Mouse (Mus musculus): ENCODE measurements around the gene Agbl4. TPM values are rescaled to one million over a fixed set of nuclear protein-coding genes. Genes with fewer than 3 reads are reported as not detected.

Gene Agbl4
- polyA plus RNA-seq, 1 experiment from 2014 or later = 0.27 TPM

GRCm38 (mm10) chr4:111467796-111468195 is 1070.3 kb downstream of the Agbl4 start:
- no peaks in the 10 kb centered on the region for H3K27me3 ChIP-seq
- peaks cover 33% of the 10 kb centered on the region for H3K4me1 ChIP-seq
- no peaks in the 10 kb centered on the region for H3K9me3 ChIP-seq
- no peak for ATAC-seq (ENCODE audit: low FRiP score, low read depth)
- no peak overlapping the region for H3K4me3 ChIP-seq
- no peak overlapping the region for H3K9ac ChIP-seq
- H3K27ac ChIP-seq = no peak overlapping the region
- no peaks in the 10 kb centered on the region for H3K36me3 ChIP-seq
- 78% methylated on average over 4 of the region's 4 CpGs for WGBS
- no peak overlapping the region for H3K4me2 ChIP-seq (replicated peaks)

GRCm38 (mm10) chr4:111469847-111470246 is 1072.4 kb downstream of the Agbl4 start:
- WGBS = 60% methylated on average over 2 of the region's 2 CpGs
- no peak overlapping the region for H3K4me3 ChIP-seq
- no peaks in the 10 kb centered on the region for H3K9me3 ChIP-seq
- H3K27ac ChIP-seq = no peak overlapping the region
- H3K27me3 ChIP-seq = no peaks in the 10 kb centered on the region
- H3K36me3 ChIP-seq = no peaks in the 10 kb centered on the region
- ATAC-seq (ENCODE audit: low FRiP score, low read depth) = no peak
- peaks cover 48% of the 10 kb centered on the region for H3K4me1 ChIP-seq
- no peak overlapping the region for H3K9ac ChIP-seq
- H3K4me2 ChIP-seq (replicated peaks) = no peak overlapping the region

- H3K4me3 ChIP-seq = no peak overlapping the region
- H3K9me3 ChIP-seq = no peaks in the 10 kb centered on the region
- no peaks in the 10 kb centered on the region for H3K36me3 ChIP-seq
- peaks cover 52% of the 10 kb centered on the region for H3K4me1 ChIP-seq
- no peaks in the 10 kb centered on the region for H3K27me3 ChIP-seq
- H3K4me2 ChIP-seq (replicated peaks) = no peak overlapping the region
- WGBS = 62% methylated on average over 3 of the region's 3 CpGs
- no peak overlapping the region for H3K9ac ChIP-seq
- H3K27ac ChIP-seq = no peak overlapping the region
- ATAC-seq (ENCODE audit: low FRiP score, low read depth) = no peak
Observed at GRCm38 (mm10) chr4:111471726-111472125, 1074.3 kb downstream of the Agbl4 start.

- H3K9me3 ChIP-seq = no peaks in the 10 kb centered on the region
- H3K9ac ChIP-seq = no peak overlapping the region
- H3K4me2 ChIP-seq (replicated peaks) = no peak overlapping the region
- H3K27me3 ChIP-seq = no peaks in the 10 kb centered on the region
- H3K4me1 ChIP-seq = peaks cover 47% of the 10 kb centered on the region
- no peaks in the 10 kb centered on the region for H3K36me3 ChIP-seq
- H3K27ac ChIP-seq = peak overlapping the region; percentile 28; the same call in 1 of the 2 replicates
- H3K4me3 ChIP-seq = no peak overlapping the region
- ATAC-seq (ENCODE audit: low FRiP score, low read depth) = no peak
- 57% methylated on average over 3 of the region's 3 CpGs for WGBS
Observed at GRCm38 (mm10) chr4:111472511-111472910, 1075.0 kb downstream of the Agbl4 start.

GRCm38 (mm10) chr4:111473014-111473413 is 1075.6 kb downstream of the Agbl4 start:
- H3K27ac ChIP-seq = peak overlapping the region; percentile 28; the same call in 1 of the 2 replicates
- 26% methylated on average over 1 of the region's 1 CpGs for WGBS
- H3K4me2 ChIP-seq (replicated peaks) = no peak overlapping the region
- peak; percentile 75 for ATAC-seq (ENCODE audit: low FRiP score, low read depth)
- no peaks in the 10 kb centered on the region for H3K9me3 ChIP-seq
- no peaks in the 10 kb centered on the region for H3K27me3 ChIP-seq
- no peak overlapping the region for H3K9ac ChIP-seq
- no peak overlapping the region for H3K4me3 ChIP-seq
- peaks cover 43% of the 10 kb centered on the region for H3K4me1 ChIP-seq
- no peaks in the 10 kb centered on the region for H3K36me3 ChIP-seq

- H3K27ac ChIP-seq = no peak overlapping the region
- no peak overlapping the region for H3K4me3 ChIP-seq
- no peaks in the 10 kb centered on the region for H3K27me3 ChIP-seq
- no peaks in the 10 kb centered on the region for H3K9me3 ChIP-seq
- 66% methylated on average over 10 of the region's 10 CpGs for WGBS
- H3K9ac ChIP-seq = no peak overlapping the region
- no peaks in the 10 kb centered on the region for H3K36me3 ChIP-seq
- no peak for ATAC-seq (ENCODE audit: low FRiP score, low read depth)
- peaks cover 30% of the 10 kb centered on the region for H3K4me1 ChIP-seq
- H3K4me2 ChIP-seq (replicated peaks) = no peak overlapping the region
Observed at GRCm38 (mm10) chr4:111475374-111475971, 1078.0 kb downstream of the Agbl4 start.

GRCm38 (mm10) chr4:111477507-111477906 is 1080.0 kb downstream of the Agbl4 start:
- 47% methylated on average over 4 of the region's 4 CpGs for WGBS

GRCm38 (mm10) chr4:111483499-111483898 is 1086.0 kb downstream of the Agbl4 start:
- ATAC-seq (ENCODE audit: low FRiP score, low read depth) = no peak
- H3K4me1 ChIP-seq = peaks cover 13% of the 10 kb centered on the region
- no peak overlapping the region for H3K4me2 ChIP-seq (replicated peaks)
- H3K9me3 ChIP-seq = no peaks in the 10 kb centered on the region
- H3K27me3 ChIP-seq = no peaks in the 10 kb centered on the region
- H3K9ac ChIP-seq = no peak overlapping the region
- H3K36me3 ChIP-seq = no peaks in the 10 kb centered on the region
- WGBS = 92% methylated on average over 5 of the region's 5 CpGs
- no peak overlapping the region for H3K27ac ChIP-seq
- H3K4me3 ChIP-seq = no peak overlapping the region

More at GRCm38 (mm10) chr4:111477507-111477906, 1080.0 kb downstream of the Agbl4 start:
- Histone ChIP-seq H3K4me3 (no peak overlapping the region), H3K27me3 (no peaks in the 10 kb centered on the region), H3K36me3 (no peaks in the 10 kb centered on the region), H3K9ac (no peak overlapping the region), H3K9me3 (no peaks in the 10 kb centered on the region), H3K27ac (no peak overlapping the region), H3K4me2 (replicated peaks) (no peak overlapping the region), H3K4me1 (peaks cover 21% of the 10 kb centered on the region)
- ATAC-seq (ENCODE audit: low FRiP score, low read depth) = no peak

- Histone ChIP-seq H3K9ac (no peak overlapping the region), H3K4me3 (no peak overlapping the region), H3K36me3 (no peaks in the 10 kb centered on the region), H3K27ac (no peak overlapping the region), H3K9me3 (no peaks in the 10 kb centered on the region), H3K27me3 (no peaks in the 10 kb centered on the region), H3K4me1 (peaks cover 13% of the 10 kb centered on the region), H3K4me2 (replicated peaks) (no peak overlapping the region)
- 50% methylated on average over 5 of the region's 5 CpGs for WGBS
- ATAC-seq (ENCODE audit: low FRiP score, low read depth) = peak; percentile 38; the same call in 1 of the 2 replicates
Observed at GRCm38 (mm10) chr4:111485189-111485588, 1087.7 kb downstream of the Agbl4 start.

GRCm38 (mm10) chr4:111486187-111486586 is 1088.7 kb downstream of the Agbl4 start:
- Histone ChIP-seq H3K27me3 (no peaks in the 10 kb centered on the region), H3K4me2 (replicated peaks) (no peak overlapping the region), H3K27ac (no peak overlapping the region), H3K36me3 (no peaks in the 10 kb centered on the region), H3K9ac (no peak overlapping the region), H3K4me1 (peaks cover 13% of the 10 kb centered on the region), H3K4me3 (no peak overlapping the region), H3K9me3 (no peaks in the 10 kb centered on the region)
- WGBS = 56% methylated on average over 5 of the region's 5 CpGs
- ATAC-seq (ENCODE audit: low FRiP score, low read depth) = no peak

GRCm38 (mm10) chr4:111487233-111487843 is 1089.9 kb downstream of the Agbl4 start:
- H3K27me3 ChIP-seq = no peaks in the 10 kb centered on the region
- no peaks in the 10 kb centered on the region for H3K9me3 ChIP-seq
- no peak overlapping the region for H3K9ac ChIP-seq
- no peaks in the 10 kb centered on the region for H3K36me3 ChIP-seq
- no peak overlapping the region for H3K27ac ChIP-seq
- ATAC-seq (ENCODE audit: low FRiP score, low read depth) = peak; percentile 32; the same call in 1 of the 2 replicates
- H3K4me1 ChIP-seq = peaks cover 13% of the 10 kb centered on the region
- H3K4me3 ChIP-seq = no peak overlapping the region
- 50% methylated on average over 4 of the region's 4 CpGs for WGBS
- no peak overlapping the region for H3K4me2 ChIP-seq (replicated peaks)

- no peaks in the 10 kb centered on the region for H3K9me3 ChIP-seq
- no peaks in the 10 kb centered on the region for H3K36me3 ChIP-seq
- no peaks in the 10 kb centered on the region for H3K27me3 ChIP-seq
- no peak overlapping the region for H3K4me2 ChIP-seq (replicated peaks)
- H3K4me3 ChIP-seq = no peak overlapping the region
- 71% methylated on average over 5 of the region's 5 CpGs for WGBS
- H3K4me1 ChIP-seq = no peaks in the 10 kb centered on the region
- ATAC-seq (ENCODE audit: low FRiP score, low read depth) = no peak
- no peak overlapping the region for H3K27ac ChIP-seq
- H3K9ac ChIP-seq = no peak overlapping the region
Observed at GRCm38 (mm10) chr4:111493750-111494404, 1096.4 kb downstream of the Agbl4 start.

All from limb, embryonic 13.5 days (tissue).